Mouse (Mus musculus) frontal cortex, adult (tissue): ENCODE measurements at regions not wholly inside any gene's neighbourhood (a gene's known extent, or its start where the extent isn't known, plus 50 kb on each side); places are given as distances from the start of the nearest gene placed in this dataset.

Source experiments
- ATAC-seq: cut with Nextera tagmentation; 2 replicates; pipeline ENCODE4 v1.9.2; 2017; ENCODE audit warnings: mild to moderate bottlenecking, moderate library complexity, mixed read lengths; ENCODE audit not compliant: low TSS enrichment

DNA sequence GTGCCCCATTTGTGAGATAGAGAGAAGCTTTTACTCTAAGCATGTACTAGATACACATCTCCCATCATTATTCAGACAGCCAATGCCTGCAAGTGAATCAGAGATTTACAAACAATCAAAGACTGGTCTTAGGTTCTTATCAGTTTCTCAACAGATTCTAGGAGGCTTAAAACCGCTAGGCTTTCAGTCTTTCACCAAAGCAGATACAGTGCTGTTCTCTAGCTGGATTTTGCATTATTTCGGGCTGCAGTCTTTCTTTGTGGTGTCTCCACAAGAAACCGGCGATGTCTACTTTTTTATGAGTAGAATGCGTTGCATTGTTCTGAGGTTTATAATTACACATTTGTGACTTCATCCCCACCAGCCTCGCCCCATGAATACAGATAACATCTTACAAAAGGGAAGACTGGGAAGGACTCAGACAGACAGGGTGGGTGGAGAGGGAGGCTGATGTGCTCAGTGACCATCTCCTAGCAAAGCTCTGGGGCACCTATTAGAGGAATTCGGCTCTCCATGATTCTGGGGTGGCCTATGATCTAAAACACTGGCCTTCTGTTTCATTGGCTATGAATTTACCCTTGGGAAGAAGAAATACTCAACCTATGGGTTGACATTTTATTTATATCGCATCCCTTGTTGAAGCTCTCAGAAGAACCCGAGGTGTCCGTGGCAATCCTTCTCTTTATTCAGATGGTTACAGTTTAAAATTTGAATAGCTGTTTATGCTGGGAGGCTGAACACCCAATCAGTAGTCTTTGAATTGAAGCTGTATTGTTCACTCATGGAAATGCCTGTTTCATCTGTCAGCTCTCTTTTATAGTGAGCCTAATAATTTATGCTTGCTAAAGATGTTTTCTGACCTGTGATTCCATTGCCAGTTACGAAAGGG lies 343.8 kb downstream of the Tmem161b start:
- ATAC-seq = peak; percentile 93

DNA sequence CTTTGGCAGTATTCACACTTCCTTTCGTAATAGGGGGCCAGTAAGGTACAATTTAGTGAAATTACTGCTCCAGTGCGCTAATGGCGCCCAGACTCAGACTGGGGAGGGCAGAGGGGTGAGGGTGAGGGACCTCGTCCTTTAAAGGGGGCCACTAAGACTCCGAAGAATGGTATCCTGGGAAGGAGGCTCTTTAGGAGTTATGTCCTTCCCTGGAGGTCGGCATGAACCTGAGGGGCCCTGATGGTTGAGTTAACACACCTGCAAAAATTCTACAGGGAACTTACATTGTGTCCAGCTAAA lies 344.4 kb downstream of the Tmem161b start:
- ATAC-seq = no peak

DNA sequence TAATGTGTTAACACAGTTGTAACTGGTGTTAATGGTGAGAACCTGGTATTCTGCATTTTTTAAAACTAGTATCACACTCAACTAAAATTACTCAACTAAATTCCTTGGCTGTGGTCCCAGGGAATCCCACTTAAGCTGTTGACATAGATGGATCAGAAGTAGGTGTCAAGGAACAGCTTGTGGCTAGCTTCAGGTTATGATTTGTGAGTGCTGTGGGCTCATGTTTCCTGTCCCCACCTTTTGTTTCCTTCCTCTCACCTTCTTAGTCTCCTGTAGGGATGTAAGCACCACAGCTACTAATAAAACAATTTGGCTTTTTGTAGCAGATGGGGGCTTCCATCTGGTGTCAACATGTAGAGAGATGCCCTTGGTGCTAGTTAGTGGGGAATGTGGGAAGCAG lies 347.3 kb downstream of the Tmem161b start:
- no peak for ATAC-seq

DNA sequence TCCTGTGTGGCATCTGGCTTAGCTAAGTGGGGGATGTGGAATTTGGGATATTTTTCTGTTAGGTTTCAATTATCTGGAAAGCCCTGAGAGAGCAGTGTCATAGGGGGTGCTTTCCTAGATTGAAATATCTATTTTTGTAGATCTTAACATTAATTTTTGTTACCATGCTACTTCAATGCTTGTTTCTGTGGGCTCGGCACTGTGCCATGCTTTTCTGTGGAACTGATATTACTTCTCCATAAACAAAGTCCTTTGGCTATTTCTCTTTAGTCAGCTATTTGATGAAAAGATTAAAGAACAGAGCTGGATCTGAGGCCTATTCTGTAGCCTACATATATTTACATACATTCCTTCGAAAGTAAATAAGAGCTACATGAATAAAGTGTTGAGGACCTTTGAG lies 348.1 kb downstream of the Tmem161b start:
- no peak for ATAC-seq

- ATAC-seq = peak; percentile 89
Measured at GRCm38 (mm10) chr13:84570984-84571844, 349.1 kb downstream of the Tmem161b start.

DNA sequence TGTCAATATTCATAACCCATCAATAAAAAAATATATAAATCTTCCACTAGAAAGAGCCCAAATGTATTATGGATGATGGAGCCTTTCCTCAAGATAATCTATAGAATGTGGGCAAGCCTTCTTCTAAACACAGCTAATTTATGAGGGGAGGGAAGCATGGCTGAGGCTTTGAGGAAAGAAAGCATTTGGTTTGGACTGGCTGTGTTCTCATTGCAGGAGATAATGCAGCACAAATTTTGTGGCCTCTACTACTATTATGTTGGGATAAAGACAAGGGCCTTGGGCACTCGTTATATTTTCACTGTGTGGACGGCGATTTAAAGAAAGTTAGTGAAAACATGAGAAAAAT lies 349.7 kb downstream of the Tmem161b start:
- ATAC-seq = no peak

GRCm38 (mm10) chr13:84572231-84572630 lies 350.1 kb downstream of the Tmem161b start:
- ATAC-seq = no peak

GRCm38 (mm10) chr13:84596585-84597142 lies 374.6 kb downstream of the Tmem161b start:
- no peak for ATAC-seq

GRCm38 (mm10) chr13:84602612-84603011 lies 380.5 kb downstream of the Tmem161b start:
- ATAC-seq = no peak

DNA sequence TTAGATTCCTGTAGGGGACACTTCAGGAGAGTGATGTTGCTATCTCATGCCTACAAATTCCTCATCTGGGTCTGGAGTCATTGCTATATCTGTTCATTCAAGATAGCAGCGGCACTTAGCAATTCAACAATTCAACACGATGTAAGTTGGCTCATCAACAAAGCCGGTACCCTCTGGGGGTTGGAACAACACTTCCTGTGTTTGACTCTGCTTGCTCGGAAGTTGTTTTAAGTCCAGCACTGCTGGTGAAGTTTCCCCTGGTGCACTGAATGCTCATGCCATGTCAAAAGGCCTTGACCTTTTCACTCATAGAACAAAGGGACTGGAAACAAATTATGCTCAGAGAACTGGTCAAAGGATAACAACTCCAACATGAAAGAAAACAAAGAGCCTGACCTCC lies 390.4 kb downstream of the Tmem161b start:
- ATAC-seq = no peak; the same call in 1 of the 2 replicates

GRCm38 (mm10) chr13:84613004-84613403 lies 390.9 kb downstream of the Tmem161b start:
- ATAC-seq = peak; percentile 100

DNA sequence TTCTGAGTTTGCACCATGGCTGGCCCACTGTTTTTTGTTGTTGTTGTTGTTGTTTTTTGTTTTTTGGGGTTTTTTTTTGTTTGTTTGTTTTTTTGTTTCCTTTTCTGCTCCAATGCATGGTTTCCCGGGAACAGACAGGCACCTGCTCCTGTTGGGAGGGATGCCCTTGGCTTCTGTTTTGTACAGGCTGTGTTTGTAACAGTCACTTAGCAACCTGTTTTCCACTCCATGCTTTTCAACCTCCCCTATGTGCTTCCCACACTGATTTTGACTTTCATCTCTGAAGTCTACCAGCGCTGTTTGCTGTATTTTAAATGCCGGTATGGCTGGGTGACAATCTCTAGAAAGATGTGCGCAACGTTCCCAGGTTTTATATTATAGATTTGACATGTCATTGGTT lies 402.6 kb downstream of the Tmem161b start:
- peak; percentile 65 for ATAC-seq

GRCm38 (mm10) chr13:84625527-84625926 lies 403.4 kb downstream of the Tmem161b start:
- no peak for ATAC-seq

DNA sequence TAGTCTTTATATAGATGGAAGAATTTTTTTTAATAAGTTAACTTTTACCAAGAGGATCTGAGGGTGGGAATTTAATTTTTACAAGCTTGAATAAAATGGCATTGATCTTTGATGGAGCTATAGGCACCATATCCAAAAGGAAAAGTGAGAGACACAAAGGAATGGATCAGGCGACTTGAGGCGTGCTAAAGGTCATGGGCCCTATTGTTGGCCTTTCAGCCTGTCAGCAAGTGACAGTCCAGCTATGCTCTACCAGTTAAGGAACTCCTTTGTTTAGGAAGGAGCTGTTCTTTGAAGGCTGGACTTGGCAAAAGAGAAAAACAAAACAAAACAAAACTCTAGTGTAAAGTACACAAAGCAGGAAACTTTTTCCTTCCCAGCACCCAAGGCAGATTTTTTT lies 403.8 kb downstream of the Tmem161b start:
- ATAC-seq = no peak

DNA sequence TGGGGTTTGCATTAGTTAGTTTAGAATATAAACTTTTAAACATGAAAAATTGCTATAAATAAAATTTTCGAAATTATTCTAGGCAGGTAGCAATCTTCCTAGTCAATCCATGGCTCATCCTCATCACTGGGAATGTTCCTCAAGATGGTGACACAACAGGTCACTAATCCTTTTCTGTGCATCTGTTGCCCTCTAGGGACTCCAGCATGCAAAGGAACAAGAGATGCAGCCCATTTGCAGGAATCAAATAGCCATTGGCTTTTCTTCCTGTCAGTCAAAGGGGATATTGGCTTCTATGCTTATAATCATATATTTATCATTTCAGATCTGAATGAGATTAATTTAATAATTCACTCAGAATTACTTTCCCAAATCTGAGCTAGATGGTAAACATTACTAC lies 404.3 kb downstream of the Tmem161b start:
- ATAC-seq = no peak

DNA sequence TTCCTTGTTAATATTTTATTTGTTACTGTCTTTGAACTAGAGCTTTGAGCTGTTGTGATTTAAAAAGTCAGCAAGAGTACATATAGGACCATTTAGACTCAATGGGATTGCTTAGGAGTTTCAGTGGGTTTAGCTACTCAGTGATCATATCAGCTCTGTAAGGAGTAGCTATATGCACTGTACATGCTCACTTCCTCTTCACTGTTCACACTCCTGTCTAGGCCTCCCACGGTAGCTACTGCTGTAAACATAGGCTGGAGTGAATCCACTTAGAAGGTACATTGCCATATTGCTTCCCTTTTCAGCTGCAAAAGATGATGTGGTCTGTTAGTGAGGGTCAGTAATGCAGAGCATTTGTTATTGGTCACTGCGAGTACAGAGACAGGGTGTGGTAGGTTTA lies 408.6 kb downstream of the Tmem161b start:
- ATAC-seq = peak; percentile 97

- ATAC-seq = peak; percentile 82
Measured at GRCm38 (mm10) chr13:84632493-84632892, 410.4 kb downstream of the Tmem161b start.

GRCm38 (mm10) chr13:84636831-84637230 lies 414.7 kb downstream of the Tmem161b start:
- no peak for ATAC-seq

DNA sequence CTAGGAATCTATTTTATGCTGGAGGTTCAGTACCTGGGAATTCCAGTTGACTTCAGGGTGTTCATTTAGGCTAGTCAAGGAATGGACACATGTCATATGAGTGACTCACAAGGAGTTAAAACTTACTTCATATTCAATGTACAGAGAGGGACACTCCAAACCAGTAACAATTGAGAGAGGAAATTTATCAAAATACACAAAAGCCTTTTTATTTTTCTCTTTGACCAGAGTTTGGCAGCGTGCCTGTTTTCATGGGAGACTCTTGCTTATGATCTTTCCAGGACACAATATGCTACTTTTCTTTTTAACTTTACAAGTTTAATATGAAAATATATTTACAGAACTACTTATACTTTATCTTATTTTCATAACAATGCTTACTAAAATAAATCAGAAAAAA lies 415.5 kb downstream of the Tmem161b start:
- ATAC-seq = no peak

DNA sequence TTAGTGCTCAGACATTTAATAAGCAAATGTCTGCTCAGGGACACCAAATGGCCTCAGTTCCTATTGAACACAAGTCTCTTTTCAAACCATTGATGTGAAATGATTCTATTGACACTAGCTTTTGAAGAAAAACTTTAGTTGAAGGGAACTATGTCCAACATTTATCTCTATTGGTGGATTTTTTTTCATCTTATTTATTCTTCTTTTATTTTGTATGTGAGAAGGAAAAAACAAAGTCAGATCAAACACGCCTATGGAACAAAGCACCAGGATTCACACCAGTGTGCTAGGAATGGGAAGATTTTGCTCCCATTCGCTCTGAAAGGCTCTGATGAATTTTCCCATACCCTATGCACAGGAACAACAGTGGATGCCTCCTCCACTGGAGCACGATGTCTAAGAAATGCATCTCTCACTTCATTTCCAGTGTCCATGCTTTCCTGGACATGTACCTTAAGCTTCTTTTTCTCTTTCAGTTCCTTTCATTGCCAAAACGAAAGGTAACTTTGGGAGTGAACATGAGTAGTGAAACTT lies 416.4 kb downstream of the Tmem161b start:
- no peak for ATAC-seq

DNA sequence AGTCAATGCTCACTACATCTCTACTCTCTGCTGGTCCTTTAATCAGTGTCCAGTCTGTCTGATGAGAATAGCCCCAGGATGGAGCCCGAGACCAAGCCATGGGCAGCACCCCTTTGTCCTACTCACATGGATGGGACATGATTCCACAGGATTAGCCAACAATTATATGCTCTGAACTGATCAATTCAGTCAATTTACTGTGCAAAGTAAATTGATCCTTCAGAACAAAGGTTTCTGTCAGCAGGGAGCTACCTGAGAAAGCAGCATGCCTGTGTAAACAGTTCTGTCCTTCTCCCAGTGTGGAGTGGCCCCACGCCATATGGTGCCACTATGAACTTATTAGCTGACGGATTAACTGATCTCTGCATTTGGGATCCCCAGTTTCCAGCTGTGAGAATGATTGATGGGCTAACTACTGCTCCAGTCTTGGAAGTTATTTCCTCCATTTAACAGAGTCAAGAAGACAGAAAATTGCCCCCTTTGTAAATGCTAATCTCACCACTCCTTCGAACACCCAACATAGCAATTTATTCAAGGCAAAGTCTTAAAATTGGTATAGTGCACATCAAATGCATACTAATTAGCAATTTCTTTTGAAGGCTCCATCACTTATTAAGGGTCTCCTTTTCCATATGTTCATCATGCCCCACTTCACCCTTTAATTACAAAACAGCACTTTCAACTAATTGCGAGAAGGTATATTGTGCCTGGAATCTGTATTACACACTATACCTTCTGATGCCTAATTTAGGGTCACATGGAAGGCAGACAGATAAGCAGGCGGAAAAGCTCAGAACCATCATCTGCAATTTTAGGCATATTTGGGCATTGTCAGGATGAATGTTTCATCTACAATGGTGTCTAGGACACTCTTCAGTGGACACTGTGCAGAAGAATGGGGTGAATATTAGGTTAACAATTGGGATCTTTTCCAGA lies 417.3 kb downstream of the Tmem161b start:
- ATAC-seq = no peak
